Mouse (Mus musculus): ENCODE data around the gene Tfap2b. TPM values are rescaled to one million over a fixed set of nuclear protein-coding genes. Genes with fewer than 3 reads are reported as not detected.
A peak's percentile ranks its signal among the peaks of the same experiment; 100 is the strongest.

Tfap2b gene
- polyA plus RNA-seq, 1 experiment from 2014 or later = 15.1 TPM

DNA sequence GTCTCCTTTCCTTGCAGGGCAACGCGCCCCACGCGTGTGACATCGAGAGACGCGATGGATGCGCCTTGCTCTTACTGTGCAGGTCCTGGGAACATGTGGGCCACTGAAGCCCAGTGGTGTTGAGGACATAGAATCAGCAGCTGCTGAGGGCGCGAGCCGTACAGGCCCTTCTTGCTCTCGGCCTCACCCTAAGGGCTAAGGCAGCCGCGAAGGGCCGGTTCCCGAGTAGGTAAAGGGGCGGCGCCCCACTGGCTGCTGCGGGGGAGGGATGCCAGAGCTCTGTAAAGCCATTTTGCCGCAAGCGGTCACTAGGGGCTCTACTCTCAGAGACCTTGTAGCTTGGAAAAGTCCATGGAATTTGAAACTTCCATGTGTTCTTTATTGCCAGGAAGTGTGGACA, 27.9 kb downstream of the Tfap2b start:
- DNase-seq (ENCODE audit: low spot score) (no peak), ATAC-seq (ENCODE audit: low read depth) (no peak)
- no peaks in the 10 kb centered on the region; the same call in 1 of the 2 replicates for H3K4me1 ChIP-seq (ENCODE audit: control insufficient read depth, insufficient read depth, low read length)
- WGBS = 11% methylated on average over 21 of the region's 21 CpGs
- no peak overlapping the region for H3K4me3 ChIP-seq (ENCODE audit: low read depth, low read length)
- H3K9me3 ChIP-seq (ENCODE audit: control insufficient read depth, low read length) = no peaks in the 10 kb centered on the region
- no peak overlapping the region for H3K9ac ChIP-seq (ENCODE audit: low read depth, low read length)
- peaks cover 92% of the 10 kb centered on the region for H3K27me3 ChIP-seq (replicated peaks; ENCODE audit: control insufficient read depth, insufficient read depth, low read length)
- no peaks in the 10 kb centered on the region for H3K36me3 ChIP-seq (ENCODE audit: control insufficient read depth, insufficient read depth, low read length)
- no peak overlapping the region for H3K4me2 ChIP-seq (ENCODE audit: low read depth, low read length)
- H3K27ac ChIP-seq (replicated peaks; ENCODE audit: low read depth, low read length) = peak overlapping the region; percentile 36; the same call in 1 of the 2 replicates

DNA sequence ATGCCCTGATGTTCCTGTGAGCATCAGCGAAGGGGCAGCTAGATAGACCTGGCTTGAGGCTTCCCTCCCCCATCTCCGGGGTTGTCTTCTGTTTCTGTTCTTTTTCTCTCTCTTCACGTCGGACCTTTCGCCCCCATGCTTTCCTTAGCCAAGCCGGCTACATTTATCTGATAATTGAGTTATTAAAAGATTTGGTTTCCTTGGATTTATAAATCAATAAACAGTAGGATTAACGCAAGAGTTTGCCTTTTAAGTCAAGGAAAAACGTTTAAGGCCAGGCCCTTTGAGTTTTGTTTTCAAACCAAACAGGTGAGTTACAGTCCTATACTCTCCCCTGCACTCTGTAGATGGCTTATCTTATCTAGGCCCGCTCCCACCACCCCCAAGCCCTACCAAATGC, 28.3 kb downstream of the Tfap2b start:
- Histone ChIP-seq H3K4me1 (ENCODE audit: control insufficient read depth, insufficient read depth, low read length) (no peaks in the 10 kb centered on the region), H3K36me3 (ENCODE audit: control insufficient read depth, insufficient read depth, low read length) (no peaks in the 10 kb centered on the region), H3K4me2 (ENCODE audit: low read depth, low read length) (no peak overlapping the region), H3K9me3 (ENCODE audit: control insufficient read depth, low read length) (no peaks in the 10 kb centered on the region), H3K4me3 (ENCODE audit: low read depth, low read length) (no peak overlapping the region), H3K9ac (ENCODE audit: low read depth, low read length) (no peak overlapping the region), H3K27ac (replicated peaks; ENCODE audit: low read depth, low read length) (peak overlapping the region; percentile 36; the same call in 1 of the 2 replicates), H3K27me3 (replicated peaks; ENCODE audit: control insufficient read depth, insufficient read depth, low read length) (peaks cover 92% of the 10 kb centered on the region)
- ATAC-seq (ENCODE audit: low read depth) = no peak
- DNase-seq (ENCODE audit: low spot score) = no peak
- WGBS = 30% methylated on average over 9 of the region's 9 CpGs

DNA sequence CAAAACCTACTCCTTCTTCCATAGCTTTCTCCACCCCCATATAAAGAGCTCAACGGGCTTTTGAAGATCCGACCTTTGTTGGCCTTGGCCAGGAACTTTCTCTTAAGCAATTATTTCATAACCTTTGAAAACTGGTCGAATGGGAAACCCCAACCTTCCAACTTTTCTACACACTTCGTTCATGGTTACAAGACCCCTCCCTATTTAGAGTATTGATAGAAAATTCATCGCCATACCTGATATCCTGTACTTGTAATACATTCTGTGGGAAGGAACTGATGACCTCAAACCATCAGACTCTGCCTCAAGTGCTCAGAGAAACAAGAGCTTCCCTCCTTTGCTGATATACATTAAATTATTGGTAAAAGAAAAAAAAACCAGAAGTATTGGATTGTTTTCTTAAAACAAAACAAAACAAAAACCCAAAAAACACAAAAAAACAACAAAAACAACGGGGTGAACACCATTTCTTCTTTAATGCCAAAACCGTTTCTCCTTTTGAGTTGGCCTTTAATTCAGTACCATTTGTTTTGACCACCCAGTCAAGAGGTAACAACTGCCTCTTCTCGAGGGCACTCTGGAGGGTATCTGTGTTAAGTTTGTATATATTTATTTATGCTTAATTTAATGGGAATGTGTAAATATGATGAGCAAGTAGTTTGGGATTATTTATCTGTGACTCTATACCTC, 29.2 kb downstream of the Tfap2b start:
- H3K4me1 ChIP-seq (ENCODE audit: control insufficient read depth, insufficient read depth, low read length) = no peaks in the 10 kb centered on the region
- no peak overlapping the region for H3K9ac ChIP-seq (ENCODE audit: low read depth, low read length)
- DNase-seq (ENCODE audit: low spot score) (no peak), ATAC-seq (ENCODE audit: low read depth) (no peak)
- WGBS = 28% methylated on average over 8 of the region's 8 CpGs
- H3K4me3 ChIP-seq (ENCODE audit: low read depth, low read length) = no peak overlapping the region
- no peak overlapping the region for H3K27ac ChIP-seq (replicated peaks; ENCODE audit: low read depth, low read length)
- peaks cover 92% of the 10 kb centered on the region for H3K27me3 ChIP-seq (replicated peaks; ENCODE audit: control insufficient read depth, insufficient read depth, low read length)
- H3K9me3 ChIP-seq (ENCODE audit: control insufficient read depth, low read length) = no peaks in the 10 kb centered on the region
- H3K36me3 ChIP-seq (ENCODE audit: control insufficient read depth, insufficient read depth, low read length) = no peaks in the 10 kb centered on the region
- H3K4me2 ChIP-seq (ENCODE audit: low read depth, low read length) = no peak overlapping the region

DNA sequence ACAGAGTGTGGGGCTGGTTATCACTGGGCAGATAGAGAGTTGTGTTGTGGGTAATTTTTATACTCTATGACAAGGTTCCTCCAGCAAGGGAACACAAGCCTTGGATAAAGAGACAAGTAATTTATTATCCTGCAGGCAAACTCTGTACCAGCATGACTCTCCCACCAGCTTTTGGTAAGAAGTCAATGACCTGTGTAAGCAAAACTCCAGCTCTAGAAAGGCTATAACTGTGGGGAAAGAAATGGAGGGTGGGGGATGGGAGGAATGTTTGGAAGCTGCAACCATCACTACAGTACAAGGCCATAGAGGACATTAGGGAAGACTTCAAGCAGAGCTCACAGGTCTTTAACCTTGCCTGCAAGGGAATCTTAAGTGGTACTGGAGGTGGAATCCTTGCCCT, 31.3 kb downstream of the Tfap2b start:
- no peak overlapping the region for H3K4me2 ChIP-seq (ENCODE audit: low read depth, low read length)
- peaks cover 74% of the 10 kb centered on the region for H3K27me3 ChIP-seq (replicated peaks; ENCODE audit: control insufficient read depth, insufficient read depth, low read length)
- no peak overlapping the region for H3K9ac ChIP-seq (ENCODE audit: low read depth, low read length)
- no peak overlapping the region for H3K27ac ChIP-seq (replicated peaks; ENCODE audit: low read depth, low read length)
- H3K36me3 ChIP-seq (ENCODE audit: control insufficient read depth, insufficient read depth, low read length) = no peaks in the 10 kb centered on the region
- H3K4me3 ChIP-seq (ENCODE audit: low read depth, low read length) = no peak overlapping the region
- H3K4me1 ChIP-seq (ENCODE audit: control insufficient read depth, insufficient read depth, low read length) = no peaks in the 10 kb centered on the region
- DNase-seq (ENCODE audit: low spot score) = no peak
- no peaks in the 10 kb centered on the region for H3K9me3 ChIP-seq (ENCODE audit: control insufficient read depth, low read length)
- no peak for ATAC-seq (ENCODE audit: low read depth)

DNA sequence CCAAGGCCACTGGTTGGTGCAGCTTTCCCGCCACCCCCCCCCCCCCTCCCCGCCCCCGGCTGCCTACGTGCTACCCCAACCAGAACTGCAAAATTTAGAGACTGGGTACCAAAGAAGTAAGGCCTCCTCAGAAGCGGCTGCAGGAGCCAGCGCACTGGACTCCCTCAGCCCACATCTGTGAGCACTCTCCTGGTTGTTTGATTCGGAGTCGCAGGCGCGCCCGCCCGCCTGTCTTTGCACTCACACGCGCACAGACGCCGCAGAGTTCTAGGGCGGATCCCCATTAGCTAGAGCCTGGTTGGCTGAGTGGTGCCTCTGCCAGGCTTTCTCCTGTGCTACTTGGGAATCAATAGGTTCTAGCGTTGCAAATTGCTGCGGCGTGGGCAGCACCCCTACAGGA, 32.6 kb downstream of the Tfap2b start:
- DNase-seq (ENCODE audit: low spot score) = peak; percentile 82
- H3K4me1 ChIP-seq (ENCODE audit: control insufficient read depth, insufficient read depth, low read length) = no peaks in the 10 kb centered on the region
- no peaks in the 10 kb centered on the region for H3K9me3 ChIP-seq (ENCODE audit: control insufficient read depth, low read length)
- 0% methylated on average over 7 of the region's 20 CpGs for WGBS
- H3K4me3 ChIP-seq (ENCODE audit: low read depth, low read length) = peak overlapping the region; percentile 36
- H3K4me2 ChIP-seq (ENCODE audit: low read depth, low read length) = peak overlapping the region; percentile 55
- H3K36me3 ChIP-seq (ENCODE audit: control insufficient read depth, insufficient read depth, low read length) = no peaks in the 10 kb centered on the region
- peaks cover 61% of the 10 kb centered on the region for H3K27me3 ChIP-seq (replicated peaks; ENCODE audit: control insufficient read depth, insufficient read depth, low read length)
- H3K9ac ChIP-seq (ENCODE audit: low read depth, low read length) = peak overlapping the region; percentile 46
- H3K27ac ChIP-seq (replicated peaks; ENCODE audit: low read depth, low read length) = 0 out of 2 replicates have a peak overlapping the region, but pooled peaks have one; percentile 46
- peak; percentile 80 for ATAC-seq (ENCODE audit: low read depth)

DNA sequence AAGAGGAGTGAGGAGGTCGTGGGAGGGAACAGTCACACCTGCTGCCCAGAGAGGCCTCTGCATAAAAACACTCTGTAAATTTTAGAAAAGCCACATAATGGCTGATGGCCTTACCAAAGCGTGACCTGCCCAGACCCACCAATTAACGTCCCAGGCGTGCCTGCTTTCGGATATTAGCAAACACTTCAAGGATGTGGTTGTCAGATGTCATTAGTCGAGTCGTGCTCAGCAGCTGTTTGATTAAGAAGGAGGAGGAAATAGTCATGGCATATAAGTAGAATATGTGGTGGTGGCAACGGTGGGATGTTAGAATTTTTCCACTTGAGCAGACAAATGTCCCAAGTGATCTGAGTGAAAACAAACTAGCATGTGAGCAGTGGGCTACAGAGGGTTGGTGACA, 33.3 kb downstream of the Tfap2b start:
- Histone ChIP-seq H3K9ac (ENCODE audit: low read depth, low read length) (no peak overlapping the region), H3K4me3 (ENCODE audit: low read depth, low read length) (no peak overlapping the region), H3K4me1 (ENCODE audit: control insufficient read depth, insufficient read depth, low read length) (no peaks in the 10 kb centered on the region), H3K27me3 (replicated peaks; ENCODE audit: control insufficient read depth, insufficient read depth, low read length) (peaks cover 54% of the 10 kb centered on the region), H3K27ac (replicated peaks; ENCODE audit: low read depth, low read length) (no peak overlapping the region), H3K4me2 (ENCODE audit: low read depth, low read length) (peak overlapping the region; percentile 55; the same call in 1 of the 2 replicates), H3K36me3 (ENCODE audit: control insufficient read depth, insufficient read depth, low read length) (no peaks in the 10 kb centered on the region), H3K9me3 (ENCODE audit: control insufficient read depth, low read length) (no peaks in the 10 kb centered on the region)
- ATAC-seq (ENCODE audit: low read depth) = no peak
- WGBS = 6% methylated on average over 8 of the region's 8 CpGs
- DNase-seq (ENCODE audit: low spot score) = no peak

DNA sequence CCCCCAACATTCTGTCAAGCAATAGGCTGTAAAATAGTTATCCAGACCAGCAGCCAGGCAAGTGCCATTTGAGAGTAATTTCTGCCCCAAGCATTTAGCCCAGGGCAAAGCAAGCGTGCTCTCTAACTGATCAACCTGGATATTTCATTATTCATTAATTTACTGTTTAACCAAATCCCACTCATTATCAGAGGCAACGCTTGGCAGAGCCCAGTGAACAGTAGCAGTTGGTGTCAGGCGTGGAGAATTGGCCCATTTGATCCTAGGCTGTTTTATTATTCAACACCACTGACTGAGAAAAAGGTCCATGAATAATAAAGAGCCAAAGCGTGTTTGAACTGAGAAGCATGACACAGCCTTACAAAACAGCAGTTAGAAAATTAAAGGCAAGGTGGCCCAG, 36.3 kb downstream of the Tfap2b start:
- DNase-seq (ENCODE audit: low spot score) (no peak), ATAC-seq (ENCODE audit: low read depth) (no peak)
- Histone ChIP-seq H3K9ac (ENCODE audit: low read depth, low read length) (no peak overlapping the region), H3K9me3 (ENCODE audit: control insufficient read depth, low read length) (no peaks in the 10 kb centered on the region), H3K36me3 (ENCODE audit: control insufficient read depth, insufficient read depth, low read length) (no peaks in the 10 kb centered on the region), H3K4me3 (ENCODE audit: low read depth, low read length) (no peak overlapping the region), H3K27ac (replicated peaks; ENCODE audit: low read depth, low read length) (no peak overlapping the region), H3K4me1 (ENCODE audit: control insufficient read depth, insufficient read depth, low read length) (no peaks in the 10 kb centered on the region), H3K4me2 (ENCODE audit: low read depth, low read length) (no peak overlapping the region), H3K27me3 (replicated peaks; ENCODE audit: control insufficient read depth, insufficient read depth, low read length) (peaks cover 29% of the 10 kb centered on the region)
- 44% methylated on average over 4 of the region's 4 CpGs for WGBS

DNA sequence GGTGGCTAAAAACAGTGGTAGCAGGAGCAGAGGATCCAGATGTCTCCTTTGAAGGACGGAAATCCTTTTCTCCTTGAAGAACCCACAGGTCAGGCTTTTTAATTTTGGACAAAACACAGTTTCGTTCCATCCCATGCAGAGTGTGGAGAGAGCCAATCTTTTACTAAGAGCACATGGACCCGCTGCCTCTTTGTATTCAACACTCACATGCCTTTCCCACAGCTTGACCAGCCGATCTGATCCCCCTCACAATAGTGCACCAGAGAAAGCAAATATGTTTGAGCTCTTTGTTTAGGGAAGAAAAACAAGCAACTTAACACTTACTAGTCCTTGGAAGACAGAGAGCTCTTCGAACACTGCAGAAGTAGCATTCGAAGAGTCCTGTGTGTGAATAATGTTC, 42.6 kb downstream of the Tfap2b start:
- H3K27me3 ChIP-seq (replicated peaks; ENCODE audit: control insufficient read depth, insufficient read depth, low read length) = no peaks in the 10 kb centered on the region
- no peak overlapping the region for H3K4me2 ChIP-seq (ENCODE audit: low read depth, low read length)
- no peaks in the 10 kb centered on the region for H3K4me1 ChIP-seq (ENCODE audit: control insufficient read depth, insufficient read depth, low read length)
- 59% methylated on average over 6 of the region's 6 CpGs for WGBS
- H3K36me3 ChIP-seq (ENCODE audit: control insufficient read depth, insufficient read depth, low read length) = no peaks in the 10 kb centered on the region
- no peak overlapping the region for H3K27ac ChIP-seq (replicated peaks; ENCODE audit: low read depth, low read length)
- H3K4me3 ChIP-seq (ENCODE audit: low read depth, low read length) = no peak overlapping the region
- no peaks in the 10 kb centered on the region for H3K9me3 ChIP-seq (ENCODE audit: control insufficient read depth, low read length)
- ATAC-seq (ENCODE audit: low read depth) (no peak), DNase-seq (ENCODE audit: low spot score) (no peak)
- no peak overlapping the region for H3K9ac ChIP-seq (ENCODE audit: low read depth, low read length)

DNA sequence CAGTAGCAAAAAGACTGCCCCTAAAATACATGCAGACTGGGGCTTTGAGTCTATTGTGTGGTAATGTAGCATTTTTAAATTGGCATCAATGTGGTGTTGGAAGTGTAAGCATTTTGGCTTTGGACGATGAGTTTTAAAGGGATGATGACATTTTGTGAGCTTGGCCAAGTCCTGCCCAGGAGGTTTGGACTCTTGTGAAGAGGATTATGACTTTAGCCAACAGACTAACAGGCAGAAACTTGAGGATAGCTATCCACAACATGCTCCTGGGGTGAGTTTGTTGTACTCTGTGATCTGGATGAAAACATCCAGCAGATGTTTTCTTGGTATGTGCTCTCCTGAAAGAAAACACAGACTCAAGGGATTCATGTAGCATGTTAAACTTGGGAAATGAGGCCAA, 60.9 kb downstream of the Tfap2b start:
- no peak for ATAC-seq (ENCODE audit: low read depth)
- H3K4me2 ChIP-seq (ENCODE audit: low read depth, low read length) = no peak overlapping the region
- no peaks in the 10 kb centered on the region for H3K4me1 ChIP-seq (ENCODE audit: control insufficient read depth, insufficient read depth, low read length)
- H3K27ac ChIP-seq (replicated peaks; ENCODE audit: low read depth, low read length) = no peak overlapping the region
- H3K4me3 ChIP-seq (ENCODE audit: low read depth, low read length) = no peak overlapping the region
- H3K9ac ChIP-seq (ENCODE audit: low read depth, low read length) = no peak overlapping the region
- no peaks in the 10 kb centered on the region for H3K9me3 ChIP-seq (ENCODE audit: control insufficient read depth, low read length)
- WGBS = 72% methylated on average over 1 of the region's 1 CpGs
- H3K36me3 ChIP-seq (ENCODE audit: control insufficient read depth, insufficient read depth, low read length) = no peaks in the 10 kb centered on the region
- peak; percentile 17 for DNase-seq (ENCODE audit: low spot score)
- H3K27me3 ChIP-seq (replicated peaks; ENCODE audit: control insufficient read depth, insufficient read depth, low read length) = no peaks in the 10 kb centered on the region
